Mouse (Mus musculus) liver, adult 2 months (tissue): Measurements from ENCODE around the gene Palm.

Experiments used
- CTCF ChIP-seq: fragments of 200-500 bp; IDR thresholded peaks from 2 replicates; pipeline ENCODE4 v1.5.1; 2011; ENCODE audit warnings: low read depth, low read length, control low read depth
- POLR2A ChIP-seq: fragments of 200-500 bp; IDR thresholded peaks from 2 replicates; pipeline ENCODE4 v1.6.1; 2011; ENCODE audit warnings: low read length, control low read depth; ENCODE audit not compliant: insufficient read depth; ENCODE audit errors: extremely low read depth

DNA sequence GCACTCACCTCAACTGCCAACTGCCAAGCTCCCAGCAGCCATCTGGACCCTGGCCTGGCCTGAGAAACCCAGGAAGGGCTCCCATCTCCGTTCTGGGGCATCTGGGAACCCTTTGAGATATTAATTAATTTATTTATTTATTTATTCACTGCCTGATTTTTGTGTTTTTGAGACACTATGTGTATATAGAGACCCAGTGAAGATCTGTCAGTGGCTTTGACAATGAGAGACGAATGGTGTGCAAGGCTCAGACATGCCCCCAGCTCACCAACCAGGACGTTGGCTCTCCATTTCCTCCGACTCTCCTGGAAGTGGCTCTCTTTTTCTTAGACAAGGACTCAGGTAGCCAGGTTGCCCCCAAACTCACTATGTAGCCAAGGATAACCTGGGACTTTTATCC, 2.5 kb upstream of the Palm start, which contains the start of gene Prss57:
- TF ChIP-seq POLR2A: no peak
- no peak for TF ChIP-seq CTCF
